Mouse (Mus musculus) gastrocnemius, postnatal 14 days (tissue): ENCODE results near the gene Wdfy3. TPM values are rescaled to one million over a fixed set of nuclear protein-coding genes. Genes with fewer than 3 reads are reported as not detected.
"Not testable (repeated sequence)": the region's sequence is repeated elsewhere in the genome, so short reads cannot be mapped to it uniquely, and the experiment has no call there.

Source experiments
- DNase-seq: peaks from one replicate; pipeline ENCODE4 v3.0.0; 2021; ENCODE audit warnings: mixed read lengths
- intact Hi-C: fragments of 180-260 bp; cut with DNase I; formaldehyde crosslinking; loops from one replicate; pipeline ENCODE4 v1.15.1; 2025; ENCODE audit warnings: low total_unique reads
- total RNA-seq, 2 experiments: library from RNA; stranded (reverse); gene quantifications; 2 replicates each; pipeline ENCODE4 v1.2.3; 2021

Gene Wdfy3
- total RNA-seq, 2 experiments from 2014 or later: 21.5 to 23.0 TPM

DNA sequence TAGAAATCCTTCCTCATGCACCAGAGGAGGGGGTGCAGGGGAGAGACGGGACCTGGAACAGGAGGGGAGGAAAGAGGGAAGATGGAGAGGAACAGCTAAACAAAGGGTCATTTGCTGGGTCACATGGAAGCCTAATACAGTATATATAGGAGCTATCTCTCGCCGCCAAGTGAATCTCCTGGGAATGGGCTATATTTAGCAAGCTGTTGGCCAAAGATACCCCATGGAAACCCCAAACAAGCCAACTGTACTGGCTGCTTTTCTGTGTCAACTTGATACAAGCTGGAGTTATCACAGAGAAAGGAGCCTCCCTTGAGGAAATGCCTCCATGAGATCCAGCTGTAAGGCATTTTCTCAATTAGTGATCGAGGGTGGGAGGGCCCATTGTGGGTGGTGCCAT lies 164.9 kb downstream of the Wdfy3 start:
- intact Hi-C loops, DNase-seq: not testable (repeated sequence)

DNA sequence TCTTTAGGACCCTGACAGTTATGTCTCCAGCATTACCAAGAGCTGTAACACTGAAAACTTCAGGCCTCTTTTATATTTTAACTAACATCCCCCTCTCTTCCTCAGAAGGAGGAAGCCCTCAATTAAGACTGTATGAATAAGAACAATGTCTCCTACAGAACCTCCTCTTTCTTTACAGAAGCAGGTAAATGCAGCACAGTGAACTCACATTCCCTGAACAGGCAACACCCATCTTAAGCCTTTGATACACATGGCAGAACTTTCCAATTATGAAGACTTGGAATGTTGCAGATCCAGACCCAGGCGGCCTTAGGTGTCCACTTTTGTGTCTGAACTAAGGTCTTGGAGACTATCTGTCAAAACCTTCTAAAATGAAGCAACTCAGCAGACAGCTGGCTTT lies 167.0 kb downstream of the Wdfy3 start:
- intact Hi-C loops: no loop called here
- DNase-seq: no peak

DNA sequence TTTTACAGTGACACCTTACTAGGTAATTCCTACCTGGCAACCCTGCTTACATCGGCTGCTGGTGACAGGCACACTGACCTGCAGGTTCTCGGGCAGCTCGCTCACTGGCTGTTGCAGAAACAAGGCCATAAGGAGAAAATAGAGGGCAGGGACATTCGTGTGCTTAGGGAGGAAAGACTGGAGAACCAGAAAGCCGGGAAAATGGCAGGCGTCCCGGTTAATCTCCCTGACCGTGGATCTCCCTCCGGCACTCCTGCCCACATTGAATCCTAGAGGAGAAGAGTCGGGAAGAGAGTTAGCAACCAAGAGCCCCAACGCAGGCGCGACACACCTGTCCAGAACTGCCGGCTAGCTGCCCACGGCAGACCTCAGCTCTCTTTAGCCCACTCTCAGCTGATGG lies 169.7 kb downstream of the Wdfy3 start:
- intact Hi-C loops: no loop called here
- DNase-seq: no peak

DNA sequence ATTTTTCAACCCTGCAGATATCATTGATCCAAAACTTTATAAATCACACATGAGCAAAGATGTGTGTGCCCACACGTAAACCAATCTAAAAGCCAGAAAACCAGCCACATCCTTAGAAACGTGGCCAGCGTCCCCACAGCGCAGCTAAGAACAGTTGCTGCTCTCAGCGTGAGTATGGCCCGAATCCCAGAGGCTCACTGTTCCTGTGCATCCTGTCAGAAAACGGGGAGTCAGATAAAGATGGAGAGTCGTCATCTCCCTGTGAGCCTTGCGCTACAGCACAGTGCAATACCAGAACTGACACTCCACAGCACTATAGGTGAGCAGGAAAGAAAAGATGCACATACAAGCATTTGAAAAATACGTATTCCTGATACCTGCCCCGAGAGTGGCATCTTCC lies 172.9 kb downstream of the Wdfy3 start:
- DNase-seq: no peak
- intact Hi-C loops: no loop called here

DNA sequence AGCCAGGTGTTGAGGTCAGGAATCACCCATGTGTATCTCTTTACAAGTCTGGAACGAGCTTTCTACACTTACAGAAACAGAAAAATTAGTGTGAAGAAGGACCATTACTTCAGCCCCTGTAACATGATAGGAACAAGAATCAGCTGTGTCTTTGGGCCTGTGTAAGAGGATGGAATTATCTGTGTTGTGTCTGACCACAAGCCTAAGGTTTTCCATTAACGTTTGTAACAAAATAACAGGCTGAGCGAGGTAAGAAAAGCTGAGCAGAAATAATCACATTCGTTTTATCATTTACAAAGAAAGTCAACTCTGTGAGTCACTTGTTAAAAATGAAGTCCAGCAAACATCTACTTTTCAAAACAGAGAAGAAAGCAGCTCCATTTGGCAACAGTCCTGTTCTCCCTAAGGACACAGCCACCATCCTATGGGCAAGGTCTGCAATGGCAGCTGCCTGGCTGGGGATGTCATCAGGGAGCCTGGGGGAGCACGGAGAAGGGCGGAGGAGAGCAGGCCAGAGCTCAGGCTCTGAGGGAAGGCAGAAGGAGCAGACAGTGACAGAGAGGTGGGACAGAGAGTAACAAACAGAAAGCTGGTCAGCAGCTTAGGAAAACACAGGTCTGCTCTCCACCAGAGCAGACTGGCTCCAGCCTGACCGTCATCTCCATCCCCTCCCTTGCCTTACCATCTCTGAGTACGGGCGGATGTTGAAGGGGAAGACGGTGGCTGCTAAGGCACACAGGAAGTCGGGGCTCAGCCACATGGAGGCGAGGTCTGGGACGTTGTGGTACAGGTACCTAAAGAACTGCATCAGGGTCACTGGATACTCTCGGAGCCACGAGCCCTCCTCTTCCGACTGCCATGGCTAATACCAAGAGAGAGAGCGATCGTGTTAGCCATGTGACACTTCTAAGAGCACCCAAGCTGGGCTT lies 173.7 kb downstream of the Wdfy3 start:
- intact Hi-C loops: no loop called here
- no peak for DNase-seq

DNA sequence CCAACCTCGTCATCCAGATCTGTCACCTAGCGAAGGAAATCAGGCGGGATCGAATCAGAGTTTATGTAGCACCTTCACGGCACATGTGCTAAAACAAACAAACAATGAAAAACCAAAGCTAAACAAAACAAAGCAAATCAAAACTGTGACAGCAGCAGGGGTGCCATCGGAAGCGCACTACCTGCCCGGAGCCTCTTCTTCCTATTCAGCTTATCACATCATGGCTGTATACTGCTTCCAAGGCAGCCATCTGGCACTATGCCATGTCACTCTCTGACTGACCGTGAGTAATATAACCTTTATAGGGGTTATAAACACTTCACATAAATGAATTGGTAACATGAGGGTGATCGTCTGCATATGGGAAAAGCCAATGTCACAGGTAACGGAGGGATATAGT lies 174.6 kb downstream of the Wdfy3 start:
- DNase-seq: no peak
- intact Hi-C loops: no loop called here

DNA sequence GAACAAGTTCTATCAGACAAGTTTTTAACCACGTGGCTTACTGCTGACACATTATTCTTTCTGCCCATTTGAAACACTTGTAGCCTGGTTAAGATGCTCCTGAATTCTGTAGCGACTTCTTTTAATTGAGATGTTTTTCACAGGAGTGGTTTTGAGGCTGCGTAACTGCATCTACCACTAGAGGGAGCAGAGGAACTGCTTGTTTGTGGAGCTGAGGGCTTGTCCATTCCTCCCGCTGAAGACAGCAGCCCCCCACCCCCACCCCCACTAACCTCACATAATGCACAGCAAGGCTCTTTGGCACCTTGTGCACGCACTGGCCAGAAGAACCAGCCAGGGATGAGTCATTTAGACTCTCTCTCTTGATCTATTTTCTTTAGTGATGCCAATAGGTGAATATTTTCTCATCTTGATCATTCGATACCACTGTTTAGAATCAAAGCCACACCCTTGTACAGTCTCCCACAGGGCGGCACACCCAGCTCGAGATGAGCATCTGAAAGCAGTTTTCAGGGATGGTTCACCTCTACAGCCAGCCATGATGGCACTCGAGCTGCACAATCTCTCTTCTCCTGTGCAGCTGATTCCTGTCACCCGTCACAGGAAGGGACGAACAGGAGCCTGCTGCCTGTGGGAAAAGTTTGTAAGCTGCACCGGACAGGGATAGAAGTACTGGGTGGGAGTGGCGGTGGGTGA lies 175.8 kb downstream of the Wdfy3 start:
- DNase-seq: peak; percentile 15
- intact Hi-C loops: loop anchor here (5.0 kb wide), 1 partner anchor 183 kb away; no protein-coding TSS in a partner anchor

DNA sequence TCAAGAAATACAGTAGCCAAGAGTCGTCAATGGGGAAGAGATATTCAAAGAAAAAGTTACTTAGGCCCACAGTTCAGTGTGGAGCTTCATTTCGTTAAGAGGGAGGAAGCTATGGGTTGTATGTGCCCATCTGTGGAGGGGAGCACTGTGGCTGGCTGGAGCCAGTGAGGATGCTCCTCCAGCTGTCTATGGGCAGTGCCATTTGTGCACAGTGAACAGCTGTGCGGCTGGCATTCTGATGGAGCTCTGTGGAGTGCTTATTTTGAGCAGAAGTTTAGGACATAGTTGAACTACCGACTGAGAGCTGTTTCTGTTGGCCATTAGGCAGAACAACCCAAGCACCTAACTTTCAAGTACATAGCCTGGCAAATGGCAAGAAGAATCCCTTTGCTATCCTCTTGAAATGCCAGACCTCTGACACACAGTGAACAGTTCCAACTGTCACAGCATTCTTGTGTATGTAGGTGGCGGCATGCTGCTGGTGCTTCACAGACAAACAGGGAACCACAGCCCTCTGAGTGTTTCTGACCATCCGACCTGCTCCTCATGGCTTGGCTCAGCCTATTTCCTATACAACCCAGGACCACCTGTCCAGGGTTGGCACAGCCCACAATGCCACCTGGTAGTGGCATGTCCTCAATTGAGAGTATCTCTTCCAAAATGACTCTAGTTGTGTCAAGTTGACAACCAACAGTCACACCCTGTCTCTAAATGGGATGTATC lies 177.9 kb downstream of the Wdfy3 start:
- intact Hi-C loops: loop anchor here (5.0 kb wide), 1 partner anchor 185 kb away; no protein-coding TSS in a partner anchor
- DNase-seq: no peak

DNA sequence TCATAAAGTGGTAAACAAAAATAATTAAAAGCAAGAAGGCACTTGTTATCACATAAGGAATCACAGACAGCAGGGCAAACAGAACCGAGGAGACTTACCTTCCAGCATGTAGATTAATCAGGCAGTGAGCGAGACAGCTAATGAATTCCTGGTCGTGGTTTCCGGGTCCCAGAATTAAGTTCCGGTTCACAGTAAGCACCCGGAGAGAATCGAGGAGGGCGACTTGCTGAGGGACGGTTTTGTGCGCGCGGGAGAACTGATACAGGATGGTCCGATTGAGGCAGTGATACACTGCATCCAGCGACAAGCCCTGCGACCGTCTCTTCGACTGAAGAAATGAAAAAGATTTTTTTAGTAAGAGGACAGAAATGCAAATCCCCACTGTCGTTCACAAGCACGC lies 181.7 kb downstream of the Wdfy3 start:
- no peak for DNase-seq
- intact Hi-C loops: no loop called here

DNA sequence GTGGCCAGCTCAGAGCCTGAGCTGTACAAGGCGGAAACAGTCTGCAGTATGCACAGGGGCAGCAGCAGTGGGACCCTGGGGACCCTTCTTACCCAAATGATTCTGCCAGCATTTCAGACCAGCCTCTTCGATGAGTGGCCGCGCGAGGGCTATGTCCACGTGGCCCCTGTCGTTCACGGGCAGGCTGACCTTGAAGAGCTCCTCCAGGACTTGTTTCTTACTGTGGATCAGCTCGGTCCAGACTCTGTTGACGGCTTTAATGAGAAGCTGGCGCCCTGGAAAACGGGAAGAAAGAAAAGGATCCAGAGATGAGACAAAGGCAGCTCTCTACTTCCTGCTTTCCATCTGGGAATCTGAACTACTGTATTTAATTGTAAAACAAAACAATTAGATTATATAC lies 184.7 kb downstream of the Wdfy3 start:
- intact Hi-C loops: no loop called here
- DNase-seq: no peak

DNA sequence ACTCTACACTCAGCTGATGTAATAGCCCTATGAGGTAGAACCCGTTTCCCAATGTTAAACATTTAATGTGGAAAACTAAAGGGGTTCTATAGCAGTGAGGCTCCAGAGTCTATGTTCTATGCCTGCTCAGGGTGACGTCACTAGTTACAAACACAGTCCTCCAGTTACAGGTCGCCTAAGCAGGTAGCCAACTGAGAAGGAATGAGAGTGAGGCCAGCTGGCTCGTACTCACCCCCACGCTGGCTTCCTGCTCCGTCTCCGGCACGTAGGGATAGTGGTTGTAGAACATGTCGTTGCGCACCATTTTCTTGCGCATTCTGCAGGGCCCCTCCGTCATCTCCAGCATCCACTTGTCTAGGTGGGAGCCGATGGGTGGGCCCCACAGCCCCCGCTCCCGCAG lies 187.5 kb downstream of the Wdfy3 start:
- intact Hi-C loops: no loop called here
- no peak for DNase-seq

DNA sequence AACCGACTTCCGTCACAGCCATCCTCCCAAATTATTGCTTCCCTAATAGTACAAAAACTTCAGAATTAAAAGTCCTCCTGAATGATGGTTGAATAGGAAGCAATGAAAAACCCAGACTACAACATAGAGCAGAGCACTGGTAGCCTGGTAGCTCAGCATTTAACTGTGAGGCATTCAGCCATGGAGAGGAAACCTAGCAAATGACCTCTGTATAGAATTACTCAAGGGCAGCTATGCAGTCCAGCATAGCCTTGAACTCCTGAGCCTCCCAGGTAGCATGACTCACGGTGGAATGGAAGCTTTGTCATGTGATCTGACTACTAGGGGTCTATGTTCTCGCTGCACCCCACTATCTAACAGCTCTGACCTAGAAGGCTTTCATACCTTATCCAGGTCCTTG lies 189.8 kb downstream of the Wdfy3 start:
- DNase-seq: no peak
- intact Hi-C loops: no loop called here

DNA sequence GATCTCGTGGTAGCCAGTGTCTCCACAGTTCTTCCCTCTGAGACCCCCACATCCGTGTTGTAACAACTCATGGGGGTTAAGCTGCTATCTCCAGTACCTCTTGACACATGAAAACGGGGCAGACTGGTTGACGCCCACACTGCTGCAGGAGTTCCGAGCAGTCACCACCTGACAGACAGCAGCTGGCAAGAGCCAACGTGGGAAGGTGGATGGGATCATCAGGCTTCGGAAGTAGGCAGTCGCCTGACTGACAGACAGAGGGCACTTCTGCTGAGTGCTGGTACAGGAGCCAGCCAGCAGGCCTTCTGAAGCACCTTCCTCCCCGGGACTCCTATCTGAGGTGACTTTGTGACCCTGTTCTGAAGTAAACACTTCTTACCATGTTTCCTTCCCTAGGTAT lies 191.3 kb downstream of the Wdfy3 start:
- intact Hi-C loops: no loop called here

DNA sequence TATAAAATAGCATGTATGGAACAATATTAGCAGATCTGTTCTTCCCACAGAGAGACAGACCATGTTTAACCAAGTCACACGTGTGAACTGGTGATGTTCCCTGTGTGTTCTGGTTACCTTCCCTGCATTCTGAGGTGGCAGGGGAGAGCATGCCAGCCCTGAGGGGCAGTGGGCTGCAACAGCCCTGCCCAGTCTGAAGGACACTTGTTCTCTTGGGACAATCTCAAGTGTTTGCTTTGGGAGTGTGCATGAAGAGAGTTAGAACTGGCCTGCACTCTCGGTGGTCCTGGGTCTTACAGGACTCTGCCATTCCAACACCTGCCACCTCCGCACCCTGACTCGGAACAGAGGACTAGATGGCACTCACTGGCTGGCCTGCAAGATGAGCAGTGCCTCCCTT lies 193.5 kb downstream of the Wdfy3 start:
- intact Hi-C loops: no loop called here
- DNase-seq: no peak

More for the DNA sequence above, 191.3 kb downstream of the Wdfy3 start:
- no peak for DNase-seq

DNA sequence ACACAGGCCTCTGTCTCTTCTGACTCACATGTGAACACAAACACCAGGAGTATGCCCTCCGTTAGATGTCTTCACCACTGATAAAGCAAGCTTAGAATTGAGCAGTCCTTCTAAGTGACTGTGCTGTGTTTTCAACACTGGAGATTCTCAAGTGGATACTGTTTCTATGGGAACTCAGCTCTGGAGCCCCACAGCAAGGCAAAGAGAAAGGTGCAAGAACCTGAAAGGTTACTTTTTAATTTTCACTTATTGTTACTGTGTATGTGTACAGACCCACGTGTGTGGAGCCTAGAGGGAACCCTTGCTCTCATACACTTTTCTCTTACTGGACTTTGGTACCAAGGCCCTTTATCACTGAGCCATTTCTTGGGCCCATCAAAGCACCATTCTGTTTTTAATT lies 203.0 kb downstream of the Wdfy3 start:
- no peak for DNase-seq
- intact Hi-C loops: no loop called here

DNA sequence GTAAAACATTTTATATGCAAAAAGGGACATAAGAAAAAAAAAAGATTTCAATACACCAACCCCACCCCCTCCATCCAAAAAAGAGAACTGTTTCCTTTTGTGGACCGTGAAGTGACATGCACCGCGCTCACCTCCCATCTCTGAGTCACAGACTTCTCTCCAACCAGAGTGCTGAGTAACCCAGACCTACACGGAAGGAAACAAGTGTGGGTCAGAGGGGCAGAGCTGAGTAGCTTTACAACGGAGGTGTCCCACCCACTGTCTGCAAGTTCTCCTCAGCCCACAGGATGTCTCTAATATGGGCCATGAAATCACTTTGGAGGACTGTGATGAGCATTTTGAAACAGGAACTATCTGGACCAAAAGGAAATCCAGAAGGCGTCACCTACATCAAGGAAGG lies 205.8 kb downstream of the Wdfy3 start:
- no peak for DNase-seq
- intact Hi-C loops: no loop called here

DNA sequence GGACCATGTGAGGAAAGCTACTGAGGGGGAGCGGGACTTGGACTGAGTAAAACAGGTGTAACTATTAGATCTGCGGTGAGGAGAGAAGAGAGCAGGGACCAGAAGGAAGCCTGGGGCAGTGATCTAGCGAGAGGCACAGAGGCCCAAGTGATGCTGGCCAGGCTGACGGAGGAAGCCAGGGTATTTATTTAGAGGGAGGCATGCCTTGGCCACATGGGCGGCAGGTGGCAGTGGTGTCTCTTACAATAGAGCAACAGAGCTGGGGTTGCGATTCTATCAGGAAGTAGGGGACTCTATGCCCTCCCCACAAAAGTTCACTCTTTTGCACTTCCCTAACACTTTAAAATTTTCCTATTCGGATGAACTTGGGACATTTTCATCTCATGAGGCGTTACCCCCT lies 207.1 kb downstream of the Wdfy3 start:
- DNase-seq: no peak
- intact Hi-C loops: no loop called here

DNA sequence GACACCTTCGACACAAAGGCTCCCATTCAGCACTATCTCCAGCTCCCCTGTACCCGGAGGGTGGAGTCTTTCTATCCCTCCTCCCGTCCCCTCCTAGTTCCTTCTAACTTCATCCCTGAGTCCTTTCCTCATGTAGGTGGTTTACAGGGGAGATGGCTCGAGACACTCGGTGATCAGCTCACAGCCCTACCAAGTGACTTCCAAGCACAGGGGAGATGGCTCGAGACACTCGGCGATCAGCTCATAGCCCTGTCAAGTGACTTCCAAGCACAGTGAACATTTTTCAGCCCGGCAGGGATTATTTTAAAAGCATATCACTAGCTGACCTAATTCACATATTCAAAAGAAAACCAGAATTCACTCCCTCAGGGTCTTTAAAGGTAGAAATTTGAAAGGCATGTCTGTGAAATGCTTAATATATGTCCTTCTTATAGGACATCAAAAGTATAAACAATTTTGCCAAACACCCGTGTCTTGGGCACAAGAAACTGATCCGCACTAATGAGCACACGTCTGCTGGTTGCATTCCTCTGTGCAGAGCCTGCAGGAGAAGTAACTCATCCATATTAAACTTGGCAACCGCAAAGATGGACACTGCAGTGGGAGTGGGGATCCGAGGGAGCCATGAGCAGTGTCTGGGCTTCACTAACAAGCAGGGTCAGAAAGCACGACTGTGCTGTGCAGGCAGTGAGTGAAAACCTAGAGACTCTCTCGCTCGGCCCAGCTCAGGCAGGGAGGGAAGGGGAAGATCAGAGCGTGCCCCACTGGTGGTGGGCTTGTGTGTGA lies 207.7 kb downstream of the Wdfy3 start:
- DNase-seq: no peak

DNA sequence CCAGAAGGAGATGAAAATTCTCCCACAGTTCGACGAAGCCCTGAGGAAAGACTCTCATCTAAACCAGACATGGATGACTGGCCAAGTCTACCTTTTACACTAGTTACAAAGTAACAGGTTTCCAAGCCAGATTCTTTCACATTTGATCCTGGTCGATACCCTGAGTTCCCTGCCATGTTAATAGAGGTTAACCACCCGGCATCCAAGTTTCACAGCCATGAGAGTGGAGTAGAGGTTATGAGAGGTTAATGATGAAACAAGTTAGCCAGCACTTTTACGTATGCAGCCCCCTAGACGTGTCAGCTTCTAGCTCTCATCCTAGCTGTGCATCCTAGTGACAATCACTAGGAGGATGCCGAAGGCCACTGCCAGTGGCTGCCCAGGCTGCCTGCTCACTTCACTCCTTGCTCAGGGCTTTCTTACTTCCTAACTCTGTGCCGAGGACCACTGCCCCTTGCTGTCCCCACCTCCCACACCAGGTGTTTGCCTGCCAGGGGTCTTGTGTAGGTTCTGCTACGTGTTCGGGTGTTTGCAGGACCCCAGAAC lies 210.8 kb downstream of the Wdfy3 start:
- intact Hi-C loops: no loop called here
- no peak for DNase-seq

More for the DNA sequence above, 207.7 kb downstream of the Wdfy3 start:
- intact Hi-C loops: no loop called here
